Mouse (Mus musculus) spleen, adult 2 months (tissue): Measurements from ENCODE around the gene Foxj1.

Experiments used
- CTCF ChIP-seq: fragments of 200-500 bp; IDR thresholded peaks from 2 replicates; pipeline ENCODE4 v1.5.1; 2011; ENCODE audit warnings: mild to moderate bottlenecking, inconsistent platforms; ENCODE audit not compliant: insufficient read depth, insufficient read length, insufficient replicate concordance; ENCODE audit errors: extremely low read depth
- POLR2A ChIP-seq: fragments of 200-500 bp; IDR thresholded peaks from 2 replicates; pipeline ENCODE4 v1.6.1; 2011; ENCODE audit warnings: low read depth, low read length, inconsistent platforms

- TF ChIP-seq POLR2A (no peak), CTCF (no peak)
Measured at GRCm38 (mm10) chr11:116332232-116332982, 2.8 kb downstream of the Foxj1 start.
